Mouse (Mus musculus): ENCODE data around the gene Tcf7.
"Not testable (repeated sequence)": the region's sequence is repeated elsewhere in the genome, so short reads cannot be mapped to it uniquely, and the experiment has no call there.

Gene Tcf7

GRCm38 (mm10) chr11:52223968-52224682 is 58.7 kb downstream of the Tcf7 start:
- DNase-seq: peak; percentile 67

- peak; percentile 64 for DNase-seq
Measured at GRCm38 (mm10) chr11:52222891-52223290, 59.9 kb downstream of the Tcf7 start.

- not testable (repeated sequence) for DNase-seq
Measured at GRCm38 (mm10) chr11:52221921-52222320, 60.9 kb downstream of the Tcf7 start.

DNA sequence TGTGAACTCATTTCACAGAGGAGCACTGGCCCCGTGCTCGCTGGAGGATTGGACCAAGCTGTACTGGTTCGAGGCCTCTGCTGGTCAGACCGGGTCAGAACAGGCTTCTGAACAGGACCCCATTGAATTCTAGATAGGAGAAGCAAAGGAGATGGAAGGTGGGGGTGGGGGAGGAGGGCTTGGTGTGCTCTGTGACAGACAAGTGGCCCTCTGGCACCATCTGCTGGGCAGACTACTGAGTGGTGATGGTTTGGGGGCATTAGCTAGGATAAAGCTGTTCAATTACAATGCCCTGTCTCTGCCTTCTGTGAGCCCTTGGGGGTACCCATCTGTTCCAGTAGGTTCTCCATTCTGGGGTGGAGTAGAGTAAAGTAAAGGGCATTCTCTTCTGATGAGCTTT is 62.5 kb downstream of the Tcf7 start:
- peak; percentile 86 for DNase-seq

- no peak for DNase-seq
Measured at GRCm38 (mm10) chr11:52213887-52214286, 68.9 kb downstream of the Tcf7 start, which contains the start of gene Olfr1371. Gene Olfr1371 (minus strand): TSS chr11:52213987.

Measured in thymus, postnatal 14 days (tissue).